Mouse (Mus musculus): ENCODE measurements around the gene Tsr1. TPM values are rescaled to one million over a fixed set of nuclear protein-coding genes. Genes with fewer than 3 reads are reported as not detected.

Gene Tsr1
- polyA plus RNA-seq, 1 experiment from 2014 or later: 24.7 TPM

DNA sequence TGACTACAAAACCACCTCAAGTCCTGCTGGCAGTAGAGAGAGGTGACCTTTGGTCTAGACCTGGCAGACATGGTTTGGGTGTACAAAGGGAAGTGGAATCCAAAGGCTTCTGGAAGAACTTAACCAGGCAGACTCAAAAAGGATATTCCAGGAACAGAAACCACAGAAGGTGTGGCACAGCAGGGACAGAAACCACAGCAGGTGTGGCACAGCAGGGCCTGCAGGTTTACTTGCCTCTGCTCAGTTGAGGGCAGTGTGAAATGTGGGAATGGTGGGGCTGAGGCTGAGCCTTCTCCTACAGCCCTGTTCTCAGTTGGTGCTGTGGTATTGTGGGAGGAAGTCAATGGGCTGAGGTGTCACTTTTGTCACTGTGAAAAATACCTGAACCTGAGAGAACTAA lies 57.0 kb downstream of the Tsr1 start:
- H3K27me3 ChIP-seq (ENCODE audit: control insufficient read depth, insufficient read depth, low read length): no peaks in the 10 kb centered on the region
- H3K9me3 ChIP-seq (ENCODE audit: control insufficient read depth, low read length): no peaks in the 10 kb centered on the region
- peaks cover 0 to 4% of the 10 kb centered on the region in 2 experiments; a peak in 1 of 4 replicates for H3K4me1 ChIP-seq (ENCODE audit: control insufficient read depth in 2 of 2, insufficient read depth in 2 of 2, low read length in 2 of 2)
- H3K9ac ChIP-seq (ENCODE audit: low read length): no peak overlapping the region
- H3K4me2 ChIP-seq (ENCODE audit: low read length): no peak overlapping the region
- no peak for ATAC-seq (ENCODE audit: insufficient number of reproducible peaks, insufficient read depth, low FRiP score, low read depth)
- H3K27ac ChIP-seq (replicated peaks in 1 of 2; ENCODE audit: control insufficient read depth in 1 of 2, insufficient read depth in 1 of 2, low read depth in 2 of 2, low read length in 2 of 2): no peak overlapping the region
- peaks cover 43% of the 10 kb centered on the region for H3K36me3 ChIP-seq (ENCODE audit: control insufficient read depth, insufficient read depth, low read length)
- H3K4me3 ChIP-seq (ENCODE audit: control insufficient read depth in 1 of 2, insufficient read depth in 1 of 2, low read depth in 1 of 2, low read length in 2 of 2): no peak overlapping the region

DNA sequence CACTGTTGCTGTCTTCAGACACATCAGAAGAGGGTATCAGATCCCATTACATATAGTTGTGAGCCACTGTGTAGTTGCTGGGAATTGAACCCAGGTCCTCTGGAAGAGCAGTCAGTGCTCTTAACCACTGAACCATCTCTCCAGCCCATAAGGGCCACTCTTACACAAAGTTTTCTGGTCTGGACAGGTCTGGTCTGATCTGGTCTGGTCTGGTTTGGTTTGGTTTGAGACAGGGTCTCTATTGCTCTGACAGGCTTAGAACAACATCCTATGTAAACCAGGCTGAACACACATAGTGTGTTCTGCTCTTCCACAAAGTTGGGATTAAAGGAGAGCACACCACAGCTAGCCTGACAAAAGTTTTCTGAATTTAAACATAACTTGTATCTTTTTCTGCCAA lies 58.1 kb downstream of the Tsr1 start:
- Histone ChIP-seq H3K27ac (replicated peaks in 1 of 2; ENCODE audit: control insufficient read depth in 1 of 2, insufficient read depth in 1 of 2, low read depth in 2 of 2, low read length in 2 of 2) (no peak overlapping the region), H3K9me3 (ENCODE audit: control insufficient read depth, low read length) (no peaks in the 10 kb centered on the region), H3K36me3 (ENCODE audit: control insufficient read depth, insufficient read depth, low read length) (peaks cover 37% of the 10 kb centered on the region), H3K4me3 (ENCODE audit: control insufficient read depth in 1 of 2, insufficient read depth in 1 of 2, low read depth in 1 of 2, low read length in 2 of 2) (no peak overlapping the region), H3K27me3 (ENCODE audit: control insufficient read depth, insufficient read depth, low read length) (no peaks in the 10 kb centered on the region), H3K4me2 (ENCODE audit: low read length) (no peak overlapping the region), H3K9ac (ENCODE audit: low read length) (no peak overlapping the region), H3K4me1 (ENCODE audit: control insufficient read depth in 2 of 2, insufficient read depth in 2 of 2, low read length in 2 of 2) (peaks cover 0 to 5% of the 10 kb centered on the region in 2 experiments; a peak in 1 of 4 replicates)
- no peak for ATAC-seq (ENCODE audit: insufficient number of reproducible peaks, insufficient read depth, low FRiP score, low read depth)

DNA sequence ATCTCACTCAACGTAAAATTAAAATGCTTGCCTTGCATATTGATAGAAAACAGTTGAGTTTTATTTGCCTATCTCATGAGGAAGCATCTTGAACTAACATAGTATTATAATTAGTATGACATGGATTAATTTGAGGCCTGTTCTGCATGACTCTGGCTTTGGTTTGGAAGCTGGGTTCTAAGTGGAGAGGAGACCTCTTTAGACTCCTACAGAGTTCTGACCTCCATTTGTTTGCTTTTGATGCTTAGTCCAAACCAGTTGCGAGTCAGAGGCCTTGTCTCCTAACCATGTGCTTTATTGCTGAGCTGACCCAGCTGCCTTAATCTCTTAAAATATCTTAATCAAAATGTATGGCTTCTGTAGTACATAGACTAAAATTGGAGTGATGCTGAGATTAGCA lies 59.7 kb downstream of the Tsr1 start:
- 94% methylated on average over 2 of the region's 2 CpGs for WGBS
- Histone ChIP-seq H3K4me1 (ENCODE audit: control insufficient read depth in 2 of 2, insufficient read depth in 2 of 2, low read length in 2 of 2) (peaks cover 0 to 5% of the 10 kb centered on the region in 2 experiments; a peak in 1 of 4 replicates), H3K4me2 (ENCODE audit: low read length) (no peak overlapping the region), H3K4me3 (ENCODE audit: control insufficient read depth in 1 of 2, insufficient read depth in 1 of 2, low read depth in 1 of 2, low read length in 2 of 2) (no peak overlapping the region), H3K36me3 (ENCODE audit: control insufficient read depth, insufficient read depth, low read length) (peaks cover 30% of the 10 kb centered on the region), H3K27me3 (ENCODE audit: control insufficient read depth, insufficient read depth, low read length) (no peaks in the 10 kb centered on the region), H3K27ac (replicated peaks in 1 of 2; ENCODE audit: control insufficient read depth in 1 of 2, insufficient read depth in 1 of 2, low read depth in 2 of 2, low read length in 2 of 2) (no peak overlapping the region), H3K9ac (ENCODE audit: low read length) (no peak overlapping the region), H3K9me3 (ENCODE audit: control insufficient read depth, low read length) (no peaks in the 10 kb centered on the region)
- ATAC-seq (ENCODE audit: insufficient number of reproducible peaks, insufficient read depth, low FRiP score, low read depth): no peak

Small RNA genes lying within 50 kb of the gene (microRNA-seq; reads per million reads assigned to microRNA genes)
- not detected for gene Mir6926

Other genes starting within 250 kb of the Tsr1 start
- gene Cluh, start 248.6 kb upstream of the Tsr1 start, polyA plus RNA-seq (2014; fragmentation: Nextera tagmentation; extraction: Ambion mirVana): 39.7 and 43.1 TPM in 2 replicates
- 66.6 and 71.4 TPM in 2 replicates for gene Pafah1b1, start 173.4 kb upstream of the Tsr1 start, polyA plus RNA-seq (2014; fragmentation: Nextera tagmentation; extraction: Ambion mirVana)
- 20.3 and 21.4 TPM in 2 replicates for gene Mettl16, start 127.2 kb upstream of the Tsr1 start, polyA plus RNA-seq (2014; fragmentation: Nextera tagmentation; extraction: Ambion mirVana)
- 3.5 and 3.7 TPM in 2 replicates for gene Mnt, start 67.2 kb upstream of the Tsr1 start, polyA plus RNA-seq (2014; fragmentation: Nextera tagmentation; extraction: Ambion mirVana)
- gene Sgsm2, start 1.0 kb upstream of the Tsr1 start, polyA plus RNA-seq (2014; fragmentation: Nextera tagmentation; extraction: Ambion mirVana): 4.9 and 5.3 TPM in 2 replicates
- gene Smg6, start 27.8 kb downstream of the Tsr1 start, polyA plus RNA-seq (2014; fragmentation: Nextera tagmentation; extraction: Ambion mirVana): 10.6 and 11.5 TPM in 2 replicates
- gene Srr, start 27.9 kb downstream of the Tsr1 start, polyA plus RNA-seq (2014; fragmentation: Nextera tagmentation; extraction: Ambion mirVana): 19.1 and 26.0 TPM in 2 replicates

Measured in heart, embryonic 14.5 days (tissue).